In genomic region chr11:65097526-65098070, GRCm38 (mm10) we compare ENCODE assay signal across 27 mouse cellular contexts.
DNase-seq lines count a peak whose midpoint lies in the region; ATAC-seq lines count a peak whose summit lies in the region.
"Had no signal": no experiment of that assay in that cellular context is flagged by ENCODE, and none has a peak within 500 bp of the region (broad histone marks: within the 10 kb centered on the region; RNA-seq: fewer than 3 reads in every experiment).

No protein-coding gene starts in this region.

- WGBS in intestine, embryonic 14.5 days = 73% methylated on average over 4 of the region's 4 CpGs
- 79% methylated on average over 4 of the region's 4 CpGs for WGBS in intestine, embryonic 16.5 days
- WGBS in limb, embryonic 10.5 days = 75% methylated on average over 4 of the region's 4 CpGs

- no peak overlapping the region for H3K27ac ChIP-seq in intestine, embryonic 14.5 days (ENCODE audit: low read depth)
- no peak overlapping the region for H3K27ac ChIP-seq in intestine, embryonic 16.5 days (ENCODE audit: low read length)
- H3K27ac ChIP-seq in limb, embryonic 10.5 days = no peak overlapping the region
- H3K27ac ChIP-seq: embryonic facial prominence, embryonic 13.5 days; forebrain, embryonic 12.5 days; forebrain, embryonic 15.5 days; hindbrain, embryonic 14.5 days; hindbrain, postnatal 0 days had no signal

- intact Hi-C loops in heart, postnatal 36 days (cut with DNase I) = no loop called here

- H3K4me1 ChIP-seq in intestine, embryonic 14.5 days (replicated peaks; ENCODE audit: control insufficient read depth, insufficient read depth, low read length) = no peaks in the 10 kb centered on the region
- H3K4me1 ChIP-seq in intestine, embryonic 16.5 days (ENCODE audit: control insufficient read depth, insufficient read depth, low read length) = no peaks in the 10 kb centered on the region
- peaks cover 4% of the 10 kb centered on the region; the same call in 1 of the 2 replicates for H3K4me1 ChIP-seq in limb, embryonic 10.5 days
- H3K4me1 ChIP-seq: embryonic facial prominence, embryonic 13.5 days; forebrain, embryonic 12.5 days; forebrain, embryonic 15.5 days had no signal

- H3K36me3 ChIP-seq in intestine, embryonic 14.5 days (ENCODE audit: control insufficient read depth, insufficient read depth, low read length) = no peaks in the 10 kb centered on the region
- H3K36me3 ChIP-seq in intestine, embryonic 16.5 days (ENCODE audit: control insufficient read depth, insufficient read depth, low read length) = no peaks in the 10 kb centered on the region
- no peaks in the 10 kb centered on the region for H3K36me3 ChIP-seq in limb, embryonic 10.5 days
- H3K36me3 ChIP-seq: embryonic facial prominence, embryonic 13.5 days; forebrain, embryonic 12.5 days; forebrain, embryonic 15.5 days had no signal

- no peak overlapping the region for H3K9ac ChIP-seq in intestine, embryonic 14.5 days (ENCODE audit: low read length)
- H3K9ac ChIP-seq in intestine, embryonic 16.5 days (ENCODE audit: low read depth, low read length) = no peak overlapping the region
- H3K9ac ChIP-seq: embryonic facial prominence, embryonic 13.5 days; forebrain, embryonic 12.5 days; forebrain, embryonic 15.5 days; hindbrain, embryonic 14.5 days had no signal

- peak; percentile 84 for DNase-seq in heart, adult 11 months
- no peak for DNase-seq in heart, postnatal 36 days
- peak; percentile 32 for DNase-seq in intestine, embryonic 14.5 days (ENCODE audit: low spot score)
- DNase-seq in R1 (ENCODE audit: low read depth, low spot score) = peak; percentile 61
- peak; percentile 15 for DNase-seq in limb, embryonic 10.5 days (ENCODE audit: low spot score)
- no peak for DNase-seq in MN1 (ENCODE audit: low spot score)
- DNase-seq: adrenal gland, adult 8-10 months; adrenal gland, postnatal 25 days; B cell, adult 2 months; cerebellum, adult 11-12 months; cerebellum, adult 9-10 months; cerebellum, postnatal 25 days; gastrocnemius, postnatal 10 days; gastrocnemius, postnatal 36 days; heart, postnatal 4 days; kidney, adult 11 months; kidney, adult 8-10 months had no signal

- no peaks in the 10 kb centered on the region for H3K27me3 ChIP-seq in intestine, embryonic 14.5 days (replicated peaks; ENCODE audit: control insufficient read depth, insufficient read depth, low read length)
- no peaks in the 10 kb centered on the region for H3K27me3 ChIP-seq in intestine, embryonic 16.5 days (replicated peaks; ENCODE audit: control insufficient read depth, insufficient read depth, low read length)
- no peaks in the 10 kb centered on the region for H3K27me3 ChIP-seq in limb, embryonic 10.5 days (ENCODE audit: low read depth, poor library complexity, severe bottlenecking)
- H3K27me3 ChIP-seq: CH12.LX; embryonic facial prominence, embryonic 13.5 days; forebrain, embryonic 12.5 days; forebrain, embryonic 15.5 days had no signal

- H3K4me2 ChIP-seq in intestine, embryonic 14.5 days (ENCODE audit: low read length) = no peak overlapping the region
- no peak overlapping the region for H3K4me2 ChIP-seq in intestine, embryonic 16.5 days (ENCODE audit: low read depth, low read length)
- H3K4me2 ChIP-seq: embryonic facial prominence, embryonic 13.5 days; forebrain, embryonic 12.5 days; forebrain, embryonic 15.5 days; heart, embryonic 11.5 days; hindbrain, embryonic 14.5 days had no signal

- no peak for ATAC-seq in intestine, embryonic 14.5 days (replicated peaks; ENCODE audit: low FRiP score, low TSS enrichment, low read depth)
- ATAC-seq in intestine, embryonic 16.5 days = no peak
- ATAC-seq: forebrain, embryonic 15.5 days; hindbrain, postnatal 0 days; inflammation-experienced regulatory T-cells, adult 6 months had no signal

- H3K4me3 ChIP-seq in intestine, embryonic 14.5 days (ENCODE audit: low read depth, low read length) = no peak overlapping the region
- H3K4me3 ChIP-seq in intestine, embryonic 16.5 days (ENCODE audit: low read length) = no peak overlapping the region
- no peak overlapping the region for H3K4me3 ChIP-seq in limb, embryonic 10.5 days
- H3K4me3 ChIP-seq: embryonic facial prominence, embryonic 13.5 days; erythroblast, embryonic 14.5 days; forebrain, embryonic 12.5 days; forebrain, embryonic 15.5 days had no signal

- H3K9me3 ChIP-seq in intestine, embryonic 14.5 days (ENCODE audit: control insufficient read depth, low read length) = no peaks in the 10 kb centered on the region
- H3K9me3 ChIP-seq in intestine, embryonic 16.5 days (ENCODE audit: control insufficient read depth, low read length) = no peaks in the 10 kb centered on the region
- no peaks in the 10 kb centered on the region for H3K9me3 ChIP-seq in limb, embryonic 10.5 days (replicated peaks)
- H3K9me3 ChIP-seq: embryonic facial prominence, embryonic 13.5 days; forebrain, embryonic 12.5 days; forebrain, embryonic 15.5 days had no signal

Comparison
In these comparisons a context has a peak if more than half of its experiments do, and no peak if none do; other contexts are left out.
1. DNase-seq: peak in heart, adult 11 months (single experiment), intestine, embryonic 14.5 days (single experiment), R1 (single experiment) and limb, embryonic 10.5 days (single experiment); none in heart, postnatal 36 days (0 of 2) and MN1 (single experiment).